Mouse (Mus musculus) embryonic facial prominence, embryonic 14.5 days (tissue): Measurements from ENCODE around the gene Faah. TPM values are rescaled to one million over a fixed set of nuclear protein-coding genes. Genes with fewer than 3 reads are reported as not detected.

Experiments
- ATAC-seq: fragments of 200-750 bp; cut with Nextera tagmentation; 2 replicates; pipeline ENCODE4 v1.8.0; 2017; ENCODE audit warnings: low read depth, moderate number of reproducible peaks, moderate TSS enrichment
- DNase-seq: peaks from one replicate; pipeline ENCODE4 v3.0.0-alpha.2; 2015; ENCODE audit warnings: low spot score
- H3K27ac ChIP-seq: fragments of 300-500 bp; sonication (generic); replicated peaks from 2 replicates; pipeline ENCODE4 v1.5.1; 2014; ENCODE audit warnings: low read depth, mild to moderate bottlenecking, low read length, moderate library complexity
- H3K27me3 ChIP-seq: fragments of 300-500 bp; sonication (generic); replicated peaks from 2 replicates; pipeline ENCODE4 v1.6.1; 2014; ENCODE audit warnings: low read length; ENCODE audit not compliant: control insufficient read depth, insufficient read depth
- H3K36me3 ChIP-seq: fragments of 300-500 bp; sonication (generic); 2 replicates; pipeline ENCODE4 v1.6.1; 2014; ENCODE audit warnings: low read length, mixed read lengths; ENCODE audit not compliant: control insufficient read depth, insufficient read depth
- H3K4me1 ChIP-seq: fragments of 300-500 bp; sonication (generic); 2 replicates; pipeline ENCODE4 v1.6.1; 2014; ENCODE audit warnings: antibody characterized with exemption, low read length; ENCODE audit not compliant: control insufficient read depth, insufficient read depth
- H3K4me2 ChIP-seq: fragments of 300-500 bp; sonication (generic); 2 replicates; pipeline ENCODE4 v1.6.1; 2014; ENCODE audit warnings: low read depth, mild to moderate bottlenecking, low read length, moderate library complexity, mixed read lengths
- H3K4me3 ChIP-seq: fragments of 300-500 bp; sonication (generic); 2 replicates; pipeline ENCODE4 v1.5.1; 2014; ENCODE audit warnings: low read depth, mild to moderate bottlenecking, low read length
- H3K9ac ChIP-seq: fragments of 300-500 bp; sonication (generic); 2 replicates; pipeline ENCODE4 v1.6.1; 2014; ENCODE audit warnings: low read depth, mild to moderate bottlenecking, low read length, moderate library complexity, mixed read lengths
- H3K9me3 ChIP-seq: fragments of 300-500 bp; sonication (generic); 2 replicates; pipeline ENCODE4 v1.6.1; 2016; ENCODE audit warnings: low read length; ENCODE audit not compliant: control insufficient read depth
- WGBS: fragments of 180-500 bp; shearing (Covaris S2); extraction: QIAGEN DNeasy Blood & Tissue Kit; methylation state at CpG from one replicate; pipeline ENCODE4 v1.1.7; 2014; 5-methylcytosine and 5-hydroxymethylcytosine counted together
- polyA plus RNA-seq: library from polyadenylated mRNA; unstranded; fragments of >200 nt; fragmentation: Nextera tagmentation; extraction: Ambion mirVana; gene quantifications from 2 replicates; pipeline ENCODE4 v1.2.1, GENCODE M21; 2014

Gene Faah
- polyA plus RNA-seq, 1 experiment from 2014 or later = 4.5 TPM

GRCm38 (mm10) chr4:115954656-115955493 is 62.9 kb downstream of the Faah start:
- Histone ChIP-seq H3K4me3 (no peak overlapping the region), H3K27ac (no peak overlapping the region), H3K9ac (no peak overlapping the region), H3K4me1 (no peaks in the 10 kb centered on the region), H3K36me3 (no peaks in the 10 kb centered on the region), H3K9me3 (no peaks in the 10 kb centered on the region), H3K4me2 (peak overlapping the region; percentile 37), H3K27me3 (peaks cover 93% of the 10 kb centered on the region)
- WGBS = 3% methylated on average over 15 of the region's 19 CpGs
- DNase-seq = no peak
- ATAC-seq = no peak

DNA sequence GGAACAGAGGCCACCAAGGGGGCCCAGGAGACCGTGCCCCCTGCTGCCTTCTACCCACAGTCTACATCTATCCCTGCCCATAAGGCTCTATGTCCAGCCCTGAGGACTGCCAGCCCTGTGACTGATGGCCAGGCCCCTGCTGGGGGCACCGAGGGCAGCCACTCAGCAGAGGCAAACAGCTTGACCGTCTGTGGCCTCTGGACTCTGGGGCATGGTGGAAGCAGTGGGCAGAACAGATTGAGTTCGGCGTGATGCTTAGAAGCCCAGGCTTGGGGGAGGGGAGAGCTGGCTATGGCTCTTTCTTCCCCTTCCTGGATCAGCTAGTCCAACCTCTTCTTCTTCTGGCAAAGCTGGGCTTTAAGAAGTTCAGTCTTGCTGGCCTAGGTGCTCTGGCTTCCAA is 64.2 kb downstream of the Faah start:
- 34% methylated on average over 5 of the region's 5 CpGs for WGBS
- Histone ChIP-seq H3K27me3 (peaks cover 97% of the 10 kb centered on the region), H3K9ac (no peak overlapping the region), H3K36me3 (no peaks in the 10 kb centered on the region), H3K27ac (no peak overlapping the region), H3K4me3 (no peak overlapping the region), H3K4me1 (no peaks in the 10 kb centered on the region), H3K9me3 (no peaks in the 10 kb centered on the region), H3K4me2 (no peak overlapping the region)
- ATAC-seq (no peak), DNase-seq (no peak)

DNA sequence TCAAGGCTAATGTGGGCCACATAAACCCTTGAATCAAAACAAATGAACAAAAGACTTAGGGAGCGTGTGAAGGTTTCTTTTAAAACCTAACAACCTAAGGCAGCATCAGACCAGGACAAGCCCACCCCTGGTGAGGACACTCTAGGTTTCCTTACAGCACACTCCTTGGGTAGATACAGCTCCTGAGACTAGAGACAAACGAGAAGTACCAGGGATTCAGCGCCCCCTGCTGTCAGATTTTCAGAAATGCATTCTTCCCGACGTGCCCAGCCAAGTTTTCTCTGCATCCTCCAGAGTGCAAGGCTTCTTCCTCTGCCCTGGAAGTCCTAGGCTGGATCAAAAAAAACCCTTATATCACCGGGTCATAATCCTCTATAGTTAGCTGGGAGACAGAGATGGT is 65.0 kb downstream of the Faah start:
- H3K27me3 ChIP-seq = peaks cover 99% of the 10 kb centered on the region
- DNase-seq (peak; percentile 30), ATAC-seq (no peak)
- WGBS = 11% methylated on average over 6 of the region's 6 CpGs
- H3K36me3 ChIP-seq = no peaks in the 10 kb centered on the region
- H3K4me2 ChIP-seq = no peak overlapping the region
- H3K4me3 ChIP-seq = no peak overlapping the region
- no peak overlapping the region for H3K27ac ChIP-seq
- H3K9ac ChIP-seq = no peak overlapping the region
- H3K9me3 ChIP-seq = no peaks in the 10 kb centered on the region
- no peaks in the 10 kb centered on the region for H3K4me1 ChIP-seq

- H3K9me3 ChIP-seq = no peaks in the 10 kb centered on the region
- no peak for DNase-seq
- no peak overlapping the region for H3K27ac ChIP-seq
- ATAC-seq = no peak
- H3K4me2 ChIP-seq = peak overlapping the region; percentile 46
- H3K4me1 ChIP-seq = 0 out of 2 replicates have a peak, but pooled peaks cover 3% of the 10 kb centered on the region
- WGBS = 2% methylated on average over 12 of the region's 41 CpGs
- peaks cover 92% of the 10 kb centered on the region for H3K27me3 ChIP-seq
- no peak overlapping the region for H3K9ac ChIP-seq
- no peaks in the 10 kb centered on the region for H3K36me3 ChIP-seq
- H3K4me3 ChIP-seq = peak overlapping the region; percentile 23
Observed at GRCm38 (mm10) chr4:115943669-115944314, 73.9 kb downstream of the Faah start.

DNA sequence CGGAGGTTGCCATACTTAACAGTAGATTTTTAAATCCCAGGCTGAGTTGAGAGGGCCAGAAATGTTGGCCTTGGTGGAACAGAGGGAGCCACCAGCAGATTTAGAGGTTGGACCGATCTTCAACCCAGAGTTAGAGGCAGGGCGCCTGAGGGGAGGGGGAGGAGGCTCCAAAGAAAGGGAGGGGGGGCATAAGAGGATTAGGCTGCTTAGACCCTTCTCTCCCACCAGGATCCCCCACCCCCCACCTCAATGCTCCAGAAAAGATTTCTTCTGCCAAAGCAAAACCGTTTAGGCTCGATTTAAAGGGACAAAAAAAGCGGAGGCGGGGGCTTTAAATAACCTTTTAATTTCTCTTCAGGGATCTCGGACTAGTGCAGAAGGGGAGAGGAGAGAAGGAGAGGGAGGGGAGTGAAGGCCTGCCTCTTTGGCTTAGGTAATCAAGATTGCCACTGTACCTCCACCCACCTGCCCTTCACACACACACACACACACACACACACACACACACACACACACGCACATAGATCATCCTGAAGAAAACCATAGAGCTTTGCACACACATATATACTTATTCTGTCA is 76.4 kb downstream of the Faah start:
- Histone ChIP-seq H3K9me3 (no peaks in the 10 kb centered on the region), H3K4me3 (no peak overlapping the region), H3K36me3 (no peaks in the 10 kb centered on the region), H3K27ac (no peak overlapping the region), H3K9ac (no peak overlapping the region), H3K4me2 (no peak overlapping the region), H3K4me1 (0 out of 2 replicates have a peak, but pooled peaks cover 3% of the 10 kb centered on the region), H3K27me3 (peaks cover 98% of the 10 kb centered on the region)
- 13% methylated on average over 9 of the region's 9 CpGs for WGBS
- ATAC-seq (no peak), DNase-seq (no peak)

DNA sequence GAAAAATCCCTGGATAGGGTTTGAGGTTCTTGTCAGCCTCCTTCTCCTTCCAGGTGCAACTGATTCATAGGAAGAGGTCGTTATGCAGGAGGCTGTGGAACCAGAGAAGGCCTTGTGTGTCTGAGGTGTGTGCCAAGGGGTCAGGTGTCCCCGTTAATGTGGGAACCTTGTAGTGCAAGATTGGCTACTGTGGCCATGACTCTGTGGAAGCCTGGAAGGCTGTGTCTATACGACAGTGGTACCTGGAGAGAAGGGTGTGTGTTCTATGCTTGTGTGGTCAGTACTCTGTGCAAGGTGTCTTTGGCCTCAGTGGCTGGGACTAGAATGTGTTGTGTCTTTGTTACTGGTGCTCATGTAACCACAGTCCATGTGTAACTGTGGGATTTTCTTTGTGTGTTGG is 77.0 kb downstream of the Faah start:
- Histone ChIP-seq H3K4me2 (no peak overlapping the region), H3K27me3 (peaks cover 98% of the 10 kb centered on the region), H3K4me1 (0 out of 2 replicates have a peak, but pooled peaks cover 3% of the 10 kb centered on the region), H3K9me3 (no peaks in the 10 kb centered on the region), H3K9ac (no peak overlapping the region), H3K27ac (no peak overlapping the region), H3K4me3 (no peak overlapping the region), H3K36me3 (no peaks in the 10 kb centered on the region)
- DNase-seq = no peak
- WGBS = 6% methylated on average over 3 of the region's 3 CpGs
- no peak for ATAC-seq

- Histone ChIP-seq H3K27ac (no peak within 1 kb of the TSS; the same call in 1 of the 2 replicates), H3K4me2 (peak within 1 kb of the TSS; percentile 67), H3K27me3 (peaks cover 96% of the 10 kb centered on the region), H3K9me3 (no peaks in the 10 kb centered on the region), H3K4me1 (0 out of 2 replicates have a peak, but pooled peaks cover 3% of the 10 kb centered on the region), H3K36me3 (no peaks in the 10 kb centered on the region), H3K4me3 (peak within 1 kb of the TSS; percentile 44), H3K9ac (peak within 1 kb of the TSS; percentile 54; the same call in 1 of the 2 replicates)
- ATAC-seq (peak; percentile 73), DNase-seq (peak; percentile 64)
- under 1% methylated on average over 53 of the region's 71 CpGs for WGBS
Observed at GRCm38 (mm10) chr4:115939295-115940102, 78.2 kb downstream of the Faah start, which contains the start of gene Dmbx1. Gene Dmbx1 (minus strand): TSS chr4:115939926.
